Mouse (Mus musculus): ENCODE measurements around the gene Sirt7. TPM values are rescaled to one million over a fixed set of nuclear protein-coding genes. Genes with fewer than 3 reads are reported as not detected.

The Sirt7 gene
- 10 to 100 TPM; 55.1 to 61.4 (median 60.4) TPM for polyA plus RNA-seq (2017; shearing (Covaris generic))

DNA sequence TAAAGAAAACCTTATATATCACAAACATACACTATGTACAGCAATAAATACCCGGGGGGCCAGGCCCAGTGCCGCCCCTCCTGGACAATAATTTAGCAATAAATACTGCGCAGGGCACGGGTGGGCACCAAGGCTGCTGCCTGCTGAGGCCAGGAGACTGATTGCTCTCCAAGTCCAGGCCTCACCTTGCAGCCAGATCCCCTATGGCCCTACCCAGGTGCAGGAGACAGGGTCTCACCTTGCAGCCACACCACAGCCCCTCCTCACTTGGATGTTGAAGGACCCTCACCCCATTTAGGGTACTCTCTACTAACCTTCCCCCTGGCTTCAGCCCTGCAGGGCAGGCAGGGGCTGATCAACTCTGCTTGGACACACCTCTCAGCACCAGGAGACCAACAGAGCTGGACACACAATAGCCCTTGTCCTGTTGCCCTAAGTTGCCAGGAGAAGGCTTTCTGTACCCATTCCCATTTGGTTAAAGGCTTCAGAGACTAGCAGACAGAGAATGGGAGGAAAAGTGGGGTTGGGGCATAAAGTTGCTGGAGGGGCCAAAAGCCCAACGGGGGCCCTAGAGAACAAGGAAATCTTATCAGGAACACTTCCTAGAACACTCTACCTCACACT lies at the start of gene Sirt7:
Gene Sirt7, minus strand, starts transcription at position 89 of the 624 bp plus-strand sequence.
- ATAC-seq, result no peak

DNA sequence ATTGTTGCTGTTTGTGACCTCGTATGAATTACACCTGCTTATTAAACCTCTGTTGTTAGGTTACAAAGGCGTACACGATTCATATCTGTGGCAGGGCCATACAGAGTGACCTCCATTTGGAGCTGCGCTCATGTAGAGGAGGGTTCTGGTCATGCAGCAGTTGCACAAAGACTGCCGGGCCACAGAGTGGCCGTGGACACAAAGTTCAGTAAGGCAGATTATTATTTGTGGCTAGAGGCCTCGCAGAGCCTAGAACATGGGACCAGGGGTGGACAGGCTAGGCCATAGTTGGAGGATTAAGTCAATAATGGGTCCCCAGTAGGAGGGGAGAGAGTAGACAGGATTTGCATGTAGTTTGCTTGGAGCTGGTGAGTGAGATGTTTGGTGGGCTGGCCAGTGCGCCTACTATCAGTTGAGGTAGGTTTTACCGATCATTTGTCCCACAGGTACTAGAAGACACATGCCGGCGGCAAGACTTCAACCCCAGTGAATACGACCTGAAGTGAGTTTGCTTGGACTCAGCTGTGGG lies 48.6 kb upstream of the Sirt7 start:
- ATAC-seq, result no peak

DNA sequence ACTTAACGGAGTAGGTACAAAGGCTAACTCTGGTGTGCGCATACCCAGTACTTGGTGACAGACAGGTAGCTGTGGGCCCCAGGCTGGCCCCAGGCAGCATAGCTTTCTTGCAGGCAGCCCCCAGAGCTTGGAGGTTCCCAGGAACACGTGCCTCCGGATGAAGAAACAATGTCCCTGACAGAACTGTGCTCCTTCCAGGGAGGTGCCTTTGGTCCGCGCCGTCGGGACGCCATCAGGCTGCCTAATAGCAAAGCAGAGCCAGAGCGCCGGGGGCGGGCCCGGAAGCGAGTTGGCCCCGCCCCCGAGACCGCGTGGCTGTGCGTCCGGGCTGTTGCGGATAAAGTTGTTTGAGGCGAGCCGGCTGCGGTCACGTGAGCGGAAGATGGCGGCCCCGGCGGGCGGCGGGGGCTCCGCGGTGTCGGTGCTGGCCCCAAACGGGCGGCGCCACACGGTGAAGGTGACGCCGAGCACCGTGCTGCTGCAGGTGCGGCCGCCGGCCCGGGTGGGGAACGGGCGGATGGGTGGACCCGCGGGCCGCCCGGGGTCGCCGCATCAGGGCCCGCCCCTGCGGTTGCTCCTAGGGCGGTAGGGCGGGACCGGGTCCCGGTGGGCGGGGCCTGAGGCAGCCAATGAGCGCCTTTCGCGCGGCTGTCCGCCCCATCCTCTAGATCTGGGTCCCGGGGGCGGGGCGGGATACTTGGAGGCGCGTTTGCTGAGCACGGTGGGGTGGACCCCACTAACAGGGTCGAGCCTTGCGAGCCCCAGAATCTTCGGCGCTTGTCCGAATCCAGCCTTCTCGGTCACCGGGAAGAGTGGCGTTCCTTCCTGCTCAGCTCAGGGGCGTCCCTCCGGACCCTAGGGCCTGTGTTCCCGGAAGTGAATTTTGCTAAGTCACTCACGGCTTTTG lies 47.9 kb upstream of the Sirt7 start, which contains the start of gene Aspscr1:
Gene Aspscr1, plus strand, starts transcription at position 287 of the 907 bp plus-strand sequence.
- peak; percentile 87 for ATAC-seq

DNA sequence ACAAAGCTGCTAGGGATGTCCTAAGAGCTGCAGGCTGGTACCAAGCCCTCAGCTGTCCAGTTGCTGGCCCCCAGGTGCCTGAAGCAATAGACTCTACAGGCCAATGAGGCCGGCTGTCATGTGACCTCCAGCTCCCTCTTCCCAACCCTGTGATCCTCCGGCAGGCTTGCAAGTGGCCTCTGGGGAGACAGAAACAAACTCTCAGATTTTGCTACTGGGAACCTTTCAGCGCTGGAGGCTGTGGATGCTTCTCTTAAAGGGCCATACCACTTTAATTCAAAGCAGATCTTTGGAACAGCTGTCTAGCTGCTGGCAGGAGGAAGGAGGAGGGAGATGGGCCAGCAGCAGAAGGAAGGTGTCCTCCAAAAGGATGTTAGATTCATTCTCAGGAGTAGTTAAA lies 41.6 kb upstream of the Sirt7 start:
- no peak for ATAC-seq

DNA sequence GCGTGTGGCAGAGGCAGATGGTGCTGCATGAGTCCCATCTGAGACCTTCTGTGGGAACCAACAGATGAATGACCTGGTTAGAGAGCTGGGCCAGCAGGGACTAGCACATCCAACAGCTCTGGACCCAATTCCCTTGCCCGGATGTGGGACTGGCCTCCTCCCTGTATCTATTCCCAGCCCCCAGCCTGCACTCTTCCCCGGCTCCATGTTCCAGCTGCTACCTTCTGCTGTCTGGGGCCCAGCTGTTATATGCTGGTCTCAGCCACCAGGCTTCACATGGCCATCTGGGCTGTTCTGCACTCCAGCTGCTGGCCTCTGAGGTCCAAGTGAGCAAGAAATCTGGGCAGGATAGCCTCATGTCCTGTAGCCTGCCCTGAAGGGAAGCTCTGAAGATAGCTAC lies 40.4 kb upstream of the Sirt7 start:
- ATAC-seq, result no peak

DNA sequence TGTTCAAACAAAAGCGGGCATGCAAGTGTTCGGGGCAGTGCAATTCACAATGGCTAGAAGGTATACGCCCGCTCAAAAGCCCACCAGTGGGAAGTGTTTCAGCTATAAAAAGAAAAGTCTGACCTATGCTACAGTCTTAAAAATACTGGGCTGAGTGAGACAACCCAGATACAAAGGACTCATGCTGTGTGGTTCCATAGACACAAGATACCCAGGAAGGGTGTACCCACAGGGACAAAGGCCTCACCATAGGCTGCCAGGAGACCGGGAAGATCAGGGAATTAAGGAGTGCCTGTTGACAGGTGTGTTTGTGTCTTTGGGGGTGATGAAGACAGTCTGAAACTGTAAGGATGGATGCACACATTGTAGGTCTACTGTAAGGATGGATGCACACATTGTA lies 38.7 kb upstream of the Sirt7 start:
- no peak for ATAC-seq

DNA sequence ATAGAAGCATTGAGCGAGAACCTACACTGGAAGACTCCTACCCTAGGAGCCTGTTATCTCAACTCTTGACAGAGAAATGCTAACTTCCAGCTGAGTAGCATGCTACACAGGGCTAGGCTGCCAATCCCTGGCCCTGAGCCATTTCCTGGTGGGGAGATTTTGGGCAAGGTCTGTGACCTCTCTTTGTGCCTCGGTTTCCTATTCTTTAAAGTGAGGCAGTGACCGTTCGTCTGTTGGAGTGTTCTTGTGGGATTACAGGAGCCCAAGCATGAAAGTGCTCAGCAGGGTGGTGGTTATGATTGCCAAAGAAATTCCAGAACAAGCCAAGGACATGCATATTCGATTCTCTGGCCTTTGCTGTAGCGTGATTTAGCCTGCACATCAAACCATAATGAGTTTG lies 37.7 kb upstream of the Sirt7 start:
- no peak for ATAC-seq

DNA sequence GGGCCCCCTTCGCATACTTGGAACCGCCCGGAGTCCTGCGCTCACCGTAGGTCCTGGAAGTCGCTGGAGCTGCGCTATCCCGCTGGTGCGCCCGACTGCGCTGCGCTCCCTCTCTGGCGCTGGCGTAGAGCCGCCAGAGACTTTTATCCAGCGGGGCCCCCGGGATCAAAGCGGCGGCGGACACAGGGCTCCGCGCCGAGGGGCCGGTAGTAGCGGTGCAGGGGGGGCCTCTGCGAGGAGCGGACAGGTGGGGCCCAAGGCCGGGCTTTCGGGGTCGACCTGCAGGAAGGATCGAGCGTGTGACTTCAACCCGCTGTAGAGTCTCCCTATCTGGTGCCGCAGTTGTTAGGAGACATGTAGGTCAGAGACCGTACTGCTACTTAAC lies 36.0 kb upstream of the Sirt7 start, which contains the start of gene Notum:
Gene Notum, minus strand, starts transcription at position 100 of the 385 bp plus-strand sequence.
- ATAC-seq, result no peak

DNA sequence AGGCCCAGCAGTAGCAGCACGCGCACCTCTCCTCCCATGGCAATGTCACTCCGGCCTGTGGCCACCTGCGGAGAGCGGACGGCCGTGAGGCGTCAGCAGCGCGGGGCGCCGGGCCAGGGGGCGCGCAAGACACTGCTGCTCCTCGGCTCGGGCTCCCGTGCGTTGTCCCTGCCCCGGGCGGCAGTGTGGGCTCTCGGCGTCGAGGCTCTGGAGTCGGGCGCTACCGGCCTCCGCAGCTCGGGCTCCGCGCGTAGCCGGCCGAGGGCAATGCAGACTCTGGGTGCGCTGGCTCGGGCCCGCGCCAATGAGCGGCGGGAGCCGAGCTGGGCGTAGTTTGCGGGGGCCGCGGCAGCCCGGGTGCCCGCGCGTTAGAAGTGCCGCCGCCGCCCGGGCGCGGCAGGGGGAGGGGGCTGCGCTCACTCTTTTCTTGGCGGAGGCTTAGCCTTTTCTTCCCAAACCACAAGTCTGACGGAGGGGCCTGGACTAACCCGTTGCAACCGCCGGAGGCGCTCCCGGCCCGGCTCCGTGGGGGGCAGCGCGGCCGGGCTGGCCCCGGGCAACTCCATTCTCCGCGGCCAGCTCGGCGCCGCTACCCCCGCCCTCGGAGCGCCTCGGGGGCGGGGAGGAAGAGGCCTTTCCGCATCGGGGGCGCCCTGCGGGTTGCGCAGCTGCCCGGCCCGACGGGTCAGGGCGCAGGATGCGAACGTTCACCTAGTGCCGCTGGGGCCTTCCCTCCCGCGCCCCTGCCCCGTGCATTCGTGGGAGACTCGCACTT lies 35.4 kb upstream of the Sirt7 start:
- no peak for ATAC-seq

DNA sequence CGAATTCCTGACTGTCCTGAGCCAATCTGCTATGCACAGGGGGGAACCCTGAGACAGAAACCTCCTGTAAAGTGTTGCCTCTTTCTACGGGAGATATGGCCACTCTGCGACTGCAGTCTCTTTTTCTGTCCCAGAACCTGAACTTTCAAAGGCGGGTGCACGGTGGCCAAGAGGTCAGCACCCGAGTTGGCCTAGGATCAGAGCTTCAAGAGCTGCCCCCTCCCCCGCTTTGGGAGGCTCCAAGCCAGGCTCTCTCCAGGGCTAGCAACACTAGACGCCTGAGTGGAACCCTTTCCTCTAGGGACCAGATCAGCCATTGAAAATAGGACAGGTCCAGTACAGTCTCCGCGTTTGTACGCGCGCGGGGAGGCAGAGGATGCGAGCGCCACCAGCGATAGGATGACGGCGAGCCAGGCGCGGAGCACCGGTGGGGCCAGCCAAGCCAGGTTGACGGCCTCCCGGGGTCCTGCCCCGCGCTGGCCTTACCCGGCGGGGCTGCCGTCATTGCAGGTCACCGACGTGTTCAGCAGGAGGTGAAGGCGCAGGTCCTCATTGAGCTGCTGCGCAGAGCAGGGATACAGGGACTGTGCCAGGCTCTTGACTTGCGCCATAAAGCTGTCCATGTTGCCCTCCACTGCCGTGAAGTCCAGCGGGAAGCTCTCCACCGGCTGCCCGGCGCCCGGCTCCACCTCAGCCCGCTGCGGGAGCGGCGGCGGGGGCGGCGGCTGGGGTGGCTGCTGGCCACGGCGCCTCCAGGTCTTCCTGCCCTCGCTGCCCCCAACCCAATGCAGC lies 34.7 kb upstream of the Sirt7 start:
- no peak for ATAC-seq

DNA sequence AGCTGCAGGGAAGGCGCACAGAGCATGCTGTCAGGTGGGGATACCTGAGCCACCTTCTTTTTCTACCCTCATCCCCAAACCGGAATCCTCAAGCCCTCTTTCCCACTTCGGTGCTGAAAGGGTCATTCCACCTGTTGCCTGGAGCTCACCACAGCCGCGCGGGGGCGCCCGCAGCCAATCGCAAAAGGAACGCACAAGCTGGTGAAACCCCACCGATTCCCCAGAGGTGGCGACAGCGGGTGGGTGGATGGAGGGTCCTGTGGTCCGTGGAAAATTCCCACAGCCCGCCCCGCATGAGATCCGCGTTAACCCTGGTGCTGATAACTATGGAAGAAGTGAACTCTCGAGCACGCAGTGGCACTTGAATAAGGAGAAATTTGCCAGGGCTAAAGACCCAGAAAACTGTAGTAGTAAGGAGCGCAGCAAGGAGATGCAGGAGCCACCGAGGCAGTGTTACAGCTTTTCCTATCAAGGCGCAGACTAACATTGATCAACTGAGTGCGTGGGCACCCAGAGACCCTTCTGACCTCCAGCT lies 33.9 kb upstream of the Sirt7 start:
- ATAC-seq, result peak; percentile 48

DNA sequence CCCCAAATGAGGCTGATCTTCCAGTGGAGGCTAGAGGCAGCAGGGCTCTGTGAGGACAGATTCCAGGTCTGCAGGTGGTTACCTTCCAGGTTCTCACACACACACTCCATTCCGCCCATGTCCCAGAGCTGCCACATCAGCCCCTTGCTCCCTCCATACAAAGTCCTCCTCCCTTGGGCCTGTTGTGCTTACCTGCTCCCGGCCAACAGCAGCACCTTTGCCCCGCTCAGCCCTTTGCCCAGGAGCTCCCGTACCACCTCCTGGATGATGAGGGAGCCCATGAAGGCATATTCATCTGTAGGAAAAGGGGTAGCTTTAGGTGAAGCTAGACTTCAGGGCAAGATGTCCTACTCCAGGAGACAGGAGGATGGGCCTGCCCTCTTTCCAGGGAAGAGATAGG lies 32.3 kb upstream of the Sirt7 start:
- ATAC-seq, result no peak

DNA sequence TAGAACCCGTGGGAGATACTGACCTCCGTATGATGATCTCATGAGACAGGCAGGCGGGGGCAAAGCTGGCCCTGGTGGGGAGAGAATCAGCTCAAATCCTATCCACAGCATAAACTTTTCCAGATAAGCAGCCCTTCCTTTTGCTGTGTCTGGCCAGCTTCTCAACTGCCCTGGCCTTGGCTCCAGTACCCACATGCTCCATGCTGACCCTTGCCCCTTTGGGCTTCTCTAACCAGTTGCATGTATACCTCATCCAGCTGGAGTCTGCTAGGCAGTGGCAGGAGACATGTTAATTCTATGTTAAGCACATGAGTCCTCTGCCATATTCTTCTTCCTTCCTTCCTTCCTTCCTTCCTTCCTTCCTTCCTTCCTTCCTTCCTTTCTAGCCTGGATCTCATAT lies 29.7 kb upstream of the Sirt7 start:
- no peak for ATAC-seq

DNA sequence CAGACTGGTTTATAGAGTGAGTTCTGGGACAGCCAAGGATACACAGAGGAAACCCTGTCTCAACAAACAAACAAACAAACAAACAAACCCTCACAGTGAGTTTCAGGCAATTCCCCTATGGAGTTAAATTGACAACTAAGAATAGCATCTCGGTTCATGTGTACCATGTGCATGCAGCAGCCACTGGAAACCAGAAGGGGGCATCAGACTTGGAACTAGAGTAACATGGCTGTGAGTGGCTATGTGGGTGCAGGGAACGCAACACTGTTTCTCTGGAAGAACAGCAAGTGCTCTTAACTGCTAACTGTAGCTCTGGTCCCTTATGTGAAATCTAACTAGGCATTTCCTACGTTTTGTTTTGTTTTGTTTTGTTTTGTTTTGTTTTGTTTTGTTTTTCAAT lies 26.8 kb upstream of the Sirt7 start:
- ATAC-seq, result no peak

DNA sequence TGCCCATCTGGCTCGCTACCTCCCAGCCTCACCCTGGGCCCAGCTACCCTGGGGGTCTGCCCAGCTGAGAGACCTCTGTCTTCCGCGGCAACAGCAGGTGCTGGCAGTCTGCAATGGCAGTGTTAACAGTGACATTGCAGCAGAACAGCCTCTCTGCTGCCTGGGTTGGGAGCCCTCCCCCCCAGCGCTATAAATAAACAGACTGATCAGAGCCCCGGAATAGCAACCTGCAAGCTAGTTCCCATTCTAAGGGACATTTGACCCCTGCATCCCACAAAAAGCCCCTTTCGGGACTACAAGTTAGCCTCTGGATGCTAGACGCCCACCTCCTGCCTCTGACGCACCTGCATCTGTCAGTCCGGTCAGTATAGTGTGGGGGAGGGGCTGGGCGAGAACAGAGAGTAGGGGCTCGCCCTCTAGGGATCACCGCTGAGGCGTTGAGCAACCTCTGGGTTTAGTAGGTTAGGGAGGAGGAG lies 23.0 kb upstream of the Sirt7 start, which contains the start of gene Myadml2:
Gene Myadml2, minus strand, starts transcription at position 158 of the 476 bp plus-strand sequence.
- ATAC-seq, result no peak

DNA sequence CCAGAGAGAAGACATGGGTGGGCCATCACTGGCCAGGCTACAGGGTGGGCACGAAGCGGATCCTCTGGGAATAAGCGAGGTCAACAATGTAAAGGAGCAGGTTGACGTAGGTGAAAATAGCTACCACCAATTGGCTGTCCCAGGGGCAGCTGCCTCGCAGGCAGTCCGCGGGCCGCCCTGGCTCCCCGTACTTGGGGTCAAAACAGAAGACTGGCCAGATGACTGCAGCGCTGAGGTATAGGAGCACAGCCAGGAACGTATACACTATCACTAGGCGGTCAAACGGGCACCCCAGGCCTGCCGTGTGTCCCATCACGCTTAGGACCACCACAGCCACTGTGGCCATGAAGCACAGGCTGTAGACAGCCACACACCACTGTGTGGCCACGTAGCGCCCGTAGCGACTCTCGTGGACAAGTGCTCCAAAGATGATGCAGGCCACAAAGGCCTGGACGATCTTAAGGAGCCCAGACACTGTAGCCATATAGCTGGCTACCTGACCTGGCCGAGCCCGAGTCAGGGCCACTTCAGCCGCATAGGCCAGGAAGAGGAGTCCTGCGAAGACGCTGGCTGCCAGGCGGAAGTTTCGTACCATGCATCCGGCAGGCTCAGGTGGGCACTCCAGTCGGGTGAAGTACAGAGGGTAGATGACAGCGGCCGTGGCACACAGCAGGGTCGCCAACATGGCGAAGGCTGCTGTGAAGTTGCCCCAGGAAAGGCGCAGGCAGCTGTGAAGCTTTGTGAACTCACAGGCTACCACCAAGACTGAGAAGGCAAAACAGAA lies 22.2 kb upstream of the Sirt7 start:
- no peak for ATAC-seq

DNA sequence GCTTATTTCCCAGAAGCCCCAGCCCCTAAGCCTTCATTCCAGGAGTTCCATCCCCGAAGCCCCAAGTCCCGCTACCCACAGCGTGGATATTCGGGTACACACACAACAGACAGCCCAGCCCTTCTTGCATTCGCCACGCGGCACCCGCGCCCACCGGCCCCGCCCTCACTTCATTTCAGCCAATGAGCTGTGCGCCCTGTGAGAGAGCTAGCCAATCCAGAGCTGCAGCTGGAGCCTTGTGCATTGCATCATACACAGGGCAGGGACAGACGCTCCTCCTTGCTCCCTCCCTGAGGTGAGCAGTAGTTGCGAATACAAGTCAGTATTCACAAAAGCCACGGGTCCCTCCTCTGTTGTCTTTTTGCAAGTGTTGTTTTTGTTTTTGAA lies 18.6 kb upstream of the Sirt7 start, which contains the start of gene Pycr1:
Gene Pycr1, minus strand, starts transcription at position 169 of the 387 bp plus-strand sequence.
- ATAC-seq, result peak; percentile 100

DNA sequence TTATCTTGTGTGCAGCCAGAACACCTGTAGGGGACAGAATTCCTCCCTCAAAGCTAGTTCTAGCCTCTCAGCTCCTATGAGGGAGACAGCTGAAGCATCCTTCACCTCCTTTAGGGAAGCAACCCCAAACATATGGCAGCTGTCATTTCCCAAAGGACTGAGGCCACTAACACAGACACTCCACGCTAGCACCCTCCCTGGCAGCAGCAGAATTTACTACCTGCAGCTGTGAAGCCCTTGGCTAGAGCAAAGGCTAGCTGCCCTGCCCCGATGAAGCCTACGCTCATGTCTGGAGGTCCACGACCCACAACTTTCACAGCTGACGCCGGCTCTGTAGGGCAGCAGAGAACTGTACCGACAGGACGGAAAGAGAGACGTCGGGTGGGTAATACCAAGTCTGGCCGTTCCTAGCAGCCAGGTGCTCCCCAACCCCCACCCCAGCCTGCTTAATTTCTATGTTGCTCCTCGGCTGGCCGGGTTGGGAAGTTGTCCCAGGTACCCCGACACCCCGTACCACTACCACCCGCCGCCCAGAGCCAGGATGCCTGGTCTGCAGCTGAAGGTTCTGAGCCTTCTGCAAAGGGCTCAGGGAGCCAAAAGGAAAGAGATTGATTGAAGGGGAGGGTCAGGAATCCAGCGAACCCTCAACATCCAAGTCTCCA lies 18.0 kb upstream of the Sirt7 start:
- ATAC-seq, result peak; percentile 39

DNA sequence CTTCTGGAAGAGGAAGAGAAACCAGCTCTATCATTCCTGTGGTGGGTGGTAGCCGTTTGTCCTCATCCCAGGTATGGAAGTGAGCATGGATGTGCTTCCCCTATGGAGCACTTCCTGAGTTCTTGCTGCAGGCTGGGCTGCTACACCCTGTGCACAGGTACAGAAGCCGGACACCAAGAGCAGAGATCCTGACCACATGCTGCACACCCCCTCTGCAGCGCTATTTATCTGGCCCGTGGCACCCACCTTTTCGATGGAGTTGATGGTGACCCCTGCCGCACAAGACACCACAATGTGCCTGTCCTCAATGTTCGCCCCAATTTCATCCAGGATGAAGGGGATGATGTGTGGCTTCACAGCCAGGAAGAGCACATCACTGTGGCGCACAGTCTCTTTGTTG lies 16.8 kb upstream of the Sirt7 start:
- ATAC-seq, result no peak

DNA sequence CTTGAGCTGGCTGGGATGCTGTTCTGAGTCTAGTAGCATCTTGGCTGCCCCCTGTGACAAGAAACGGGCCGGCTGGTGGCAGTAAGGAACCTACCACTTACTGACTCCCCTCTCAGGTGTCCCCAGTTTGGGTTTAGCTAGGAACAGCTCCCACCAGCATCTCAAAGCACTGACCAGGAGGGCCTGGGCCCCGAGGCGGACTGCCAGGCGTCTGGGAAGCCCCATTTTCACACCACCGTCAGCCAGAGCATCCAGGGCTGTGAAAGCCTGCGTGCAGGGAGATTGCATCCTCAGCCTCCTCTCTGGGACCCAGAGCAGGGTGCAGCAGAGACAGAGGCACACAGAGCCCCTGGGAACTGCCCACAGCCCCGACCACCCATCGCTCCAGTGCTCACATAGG lies 16.2 kb upstream of the Sirt7 start:
- no peak for ATAC-seq
